Mouse (Mus musculus): ENCODE data around the gene Cylc2.

Gene Cylc2

GRCm38 (mm10) chr4:51216378-51216777 lies at the start of gene Cylc2:
Gene Cylc2, plus strand, starts transcription at chr4:51216678.
- in situ Hi-C loops (cut with MboI, MseI) = loop anchor here (10.0 kb wide), 1 partner anchor 1368 kb away; no protein-coding TSS in a partner anchor
